Mouse (Mus musculus) heart, embryonic 14.5 days (tissue): ENCODE data around the gene Ccnb2. TPM values are rescaled to one million over a fixed set of nuclear protein-coding genes. Genes with fewer than 3 reads are reported as not detected.

Source experiments
- ATAC-seq: fragments of 200-750 bp; cut with Nextera tagmentation; 2 replicates; pipeline ENCODE4 v1.8.0; 2017; ENCODE audit warnings: low read depth, moderate TSS enrichment; ENCODE audit not compliant: insufficient number of reproducible peaks, insufficient read depth, low FRiP score
- H3K27ac ChIP-seq, 2 experiments: fragments of 200-500 bp in 1 of 2; fragments of 300-500 bp in 1 of 2; sonication (generic) in 1 of 2; replicated peaks in 1 of 2; 2 replicates each; pipeline ENCODE4 v1.5.1; 2012 to 2014; ENCODE audit warnings: low read depth in 2 of 2, low read length in 2 of 2, control low read depth in 1 of 2, mild to moderate bottlenecking in 1 of 2, mixed read lengths in 1 of 2; ENCODE audit not compliant: control insufficient read depth in 1 of 2, insufficient read depth in 1 of 2
- H3K27me3 ChIP-seq: fragments of 300-500 bp; sonication (generic); 2 replicates; pipeline ENCODE4 v1.6.1; 2014; ENCODE audit warnings: mild to moderate bottlenecking, low read length, control low read depth; ENCODE audit not compliant: control insufficient read depth, insufficient read depth
- H3K36me3 ChIP-seq: fragments of 300-500 bp; sonication (generic); 2 replicates; pipeline ENCODE4 v1.6.1; 2014; ENCODE audit warnings: mild to moderate bottlenecking, control low read depth, low read length, mixed read lengths; ENCODE audit not compliant: control insufficient read depth, insufficient read depth
- H3K4me1 ChIP-seq, 2 experiments: fragments of 200-500 bp in 1 of 2; fragments of 300-500 bp in 1 of 2; sonication (generic) in 1 of 2; 2 replicates each; pipeline ENCODE4 v1.6.1; 2012 to 2014; ENCODE audit warnings: low read length in 2 of 2, control low read depth in 1 of 2, mixed read lengths in 1 of 2; ENCODE audit not compliant: control insufficient read depth in 2 of 2, insufficient read depth in 2 of 2
- H3K4me2 ChIP-seq: fragments of 300-500 bp; sonication (generic); 2 replicates; pipeline ENCODE4 v1.6.1; 2014; ENCODE audit warnings: mild to moderate bottlenecking, low read length
- H3K4me3 ChIP-seq, 2 experiments: fragments of 200-500 bp in 1 of 2; fragments of 300-500 bp in 1 of 2; sonication (generic) in 1 of 2; 2 replicates each; pipeline ENCODE4 v1.5.1; 2012 to 2014; ENCODE audit warnings: low read length in 2 of 2, mild to moderate bottlenecking in 2 of 2, control low read depth in 1 of 2, low read depth in 1 of 2, moderate library complexity in 1 of 2; ENCODE audit not compliant: control insufficient read depth in 1 of 2, insufficient read depth in 1 of 2
- H3K9ac ChIP-seq: fragments of 300-500 bp; sonication (generic); 2 replicates; pipeline ENCODE4 v1.6.1; 2014; ENCODE audit warnings: mild to moderate bottlenecking, low read length
- H3K9me3 ChIP-seq: fragments of 300-500 bp; sonication (generic); 2 replicates; pipeline ENCODE4 v1.6.1; 2016; ENCODE audit warnings: low read length, control low read depth; ENCODE audit not compliant: control insufficient read depth
- WGBS: fragments of 180-500 bp; shearing (Covaris S2); extraction: QIAGEN DNeasy Blood & Tissue Kit; methylation state at CpG from one replicate; pipeline ENCODE4 v1.1.7; 2014; 5-methylcytosine and 5-hydroxymethylcytosine counted together
- polyA plus RNA-seq: library from polyadenylated mRNA; unstranded; fragments of >200 nt; fragmentation: Nextera tagmentation; extraction: Ambion mirVana; gene quantifications from 2 replicates; pipeline ENCODE4 v1.2.1, GENCODE M21; 2014

The Ccnb2 gene
- polyA plus RNA-seq, 1 experiment from 2014 or later: 152 TPM

- H3K9ac ChIP-seq: no peak overlapping the region
- H3K4me3 ChIP-seq: no peak overlapping the region
- H3K4me2 ChIP-seq: no peak overlapping the region
- H3K36me3 ChIP-seq: peaks cover 94% of the 10 kb centered on the region
- H3K4me1 ChIP-seq: peaks cover 2% of the 10 kb centered on the region in 2 experiments; a peak in 1 of 4 replicates
- H3K9me3 ChIP-seq: no peaks in the 10 kb centered on the region
- H3K27me3 ChIP-seq: no peaks in the 10 kb centered on the region
- H3K27ac ChIP-seq: no peak overlapping the region
- ATAC-seq: no peak
- 89% methylated on average over 7 of the region's 7 CpGs for WGBS
Observed at GRCm38 (mm10) chr9:70413038-70413437, 8.3 kb downstream of the Ccnb2 start.

GRCm38 (mm10) chr9:70410668-70411067 lies 10.7 kb downstream of the Ccnb2 start:
- H3K9ac ChIP-seq: no peak overlapping the region
- WGBS: 76% methylated on average over 11 of the region's 11 CpGs

GRCm38 (mm10) chr9:70409743-70410142 lies 11.6 kb downstream of the Ccnb2 start:
- H3K36me3 ChIP-seq: peaks cover 81% of the 10 kb centered on the region
- H3K4me1 ChIP-seq: no peaks in the 10 kb centered on the region
- H3K27me3 ChIP-seq: no peaks in the 10 kb centered on the region
- no peak for ATAC-seq
- no peak overlapping the region for H3K9ac ChIP-seq
- no peak overlapping the region for H3K4me2 ChIP-seq
- no peaks in the 10 kb centered on the region for H3K9me3 ChIP-seq
- 96% methylated on average over 8 of the region's 8 CpGs for WGBS
- H3K4me3 ChIP-seq: no peak overlapping the region
- no peak overlapping the region for H3K27ac ChIP-seq

More at GRCm38 (mm10) chr9:70410668-70411067, 10.7 kb downstream of the Ccnb2 start:
- Histone ChIP-seq H3K4me3 (no peak overlapping the region), H3K4me1 (no peaks in the 10 kb centered on the region), H3K27me3 (no peaks in the 10 kb centered on the region), H3K27ac (no peak overlapping the region), H3K4me2 (no peak overlapping the region), H3K36me3 (peaks cover 87% of the 10 kb centered on the region), H3K9me3 (no peaks in the 10 kb centered on the region)
- no peak for ATAC-seq

GRCm38 (mm10) chr9:70408791-70409190 lies 12.6 kb downstream of the Ccnb2 start:
- Histone ChIP-seq H3K4me1 (no peaks in the 10 kb centered on the region), H3K27me3 (no peaks in the 10 kb centered on the region), H3K9me3 (no peaks in the 10 kb centered on the region), H3K4me2 (no peak overlapping the region), H3K27ac (no peak overlapping the region), H3K4me3 (no peak overlapping the region), H3K36me3 (peaks cover 72% of the 10 kb centered on the region), H3K9ac (no peak overlapping the region)
- WGBS: 92% methylated on average over 3 of the region's 3 CpGs
- ATAC-seq: no peak

GRCm38 (mm10) chr9:70406596-70406995 lies 14.8 kb downstream of the Ccnb2 start:
- Histone ChIP-seq H3K36me3 (peaks cover 50% of the 10 kb centered on the region), H3K4me2 (no peak overlapping the region), H3K9me3 (no peaks in the 10 kb centered on the region), H3K4me1 (no peaks in the 10 kb centered on the region), H3K9ac (no peak overlapping the region), H3K27me3 (no peaks in the 10 kb centered on the region), H3K4me3 (no peak overlapping the region), H3K27ac (no peak overlapping the region)
- WGBS: 83% methylated on average over 3 of the region's 3 CpGs
- no peak for ATAC-seq

GRCm38 (mm10) chr9:70401937-70402539 lies 19.3 kb downstream of the Ccnb2 start:
- no peak overlapping the region for H3K27ac ChIP-seq
- no peak overlapping the region for H3K4me3 ChIP-seq
- H3K9ac ChIP-seq: no peak overlapping the region
- H3K27me3 ChIP-seq: no peaks in the 10 kb centered on the region
- H3K4me2 ChIP-seq: no peak overlapping the region
- 87% methylated on average over 8 of the region's 8 CpGs for WGBS
- H3K36me3 ChIP-seq: peaks cover 24% of the 10 kb centered on the region
- no peaks in the 10 kb centered on the region for H3K9me3 ChIP-seq
- no peak for ATAC-seq
- H3K4me1 ChIP-seq: no peaks in the 10 kb centered on the region

- no peak overlapping the region for H3K4me3 ChIP-seq
- no peak for ATAC-seq
- H3K36me3 ChIP-seq: peaks cover 42% of the 10 kb centered on the region
- no peak overlapping the region for H3K9ac ChIP-seq
- no peak overlapping the region for H3K27ac ChIP-seq
- no peaks in the 10 kb centered on the region for H3K9me3 ChIP-seq
- H3K4me2 ChIP-seq: no peak overlapping the region
- H3K27me3 ChIP-seq: no peaks in the 10 kb centered on the region
- no peaks in the 10 kb centered on the region for H3K4me1 ChIP-seq
- WGBS: 86% methylated on average over 2 of the region's 2 CpGs
Observed at GRCm38 (mm10) chr9:70396083-70396482, 25.3 kb downstream of the Ccnb2 start.

GRCm38 (mm10) chr9:70395617-70396016 lies 25.7 kb downstream of the Ccnb2 start:
- Histone ChIP-seq H3K27me3 (no peaks in the 10 kb centered on the region), H3K9me3 (no peaks in the 10 kb centered on the region), H3K27ac (no peak overlapping the region), H3K36me3 (peaks cover 39% of the 10 kb centered on the region), H3K4me3 (no peak overlapping the region), H3K4me1 (no peaks in the 10 kb centered on the region), H3K9ac (no peak overlapping the region), H3K4me2 (no peak overlapping the region)
- 86% methylated on average over 12 of the region's 12 CpGs for WGBS
- ATAC-seq: no peak
